10 mouse cellular contexts compared by ENCODE assay signal in genomic region chr16:18582426-18583148, GRCm38 (mm10). TPM values are rescaled to one million over a fixed set of nuclear protein-coding genes. Genes with fewer than 3 reads are reported as not detected.
DNase-seq lines count a peak whose midpoint lies in the region; ATAC-seq lines count a peak whose summit lies in the region.
"Had no signal": no experiment of that assay in that cellular context is flagged by ENCODE, and none has a peak within 500 bp of the region (broad histone marks: within the 10 kb centered on the region; RNA-seq: fewer than 3 reads in every experiment).

No protein-coding gene starts in this region.

- H3K4me2 ChIP-seq in kidney, embryonic 14.5 days (replicated peaks; ENCODE audit: low read depth, low read length), result peak overlapping the region; percentile 52
- peak overlapping the region; percentile 54 for H3K4me2 ChIP-seq in intestine, embryonic 14.5 days (ENCODE audit: low read length)
- H3K4me2 ChIP-seq in neural tube, embryonic 11.5 days (ENCODE audit: low read depth), result peak overlapping the region; percentile 34

- H3K36me3 ChIP-seq in kidney, embryonic 14.5 days (ENCODE audit: control insufficient read depth, insufficient read depth, low read length), result no peaks in the 10 kb centered on the region
- no peaks in the 10 kb centered on the region for H3K36me3 ChIP-seq in embryonic facial prominence, embryonic 10.5 days (replicated peaks)
- no peaks in the 10 kb centered on the region for H3K36me3 ChIP-seq in intestine, embryonic 14.5 days (ENCODE audit: control insufficient read depth, insufficient read depth, low read length)
- no peaks in the 10 kb centered on the region for H3K36me3 ChIP-seq in neural tube, embryonic 11.5 days (ENCODE audit: control insufficient read depth, insufficient read depth, low read length)

- no peaks in the 10 kb centered on the region for H3K9me3 ChIP-seq in kidney, embryonic 14.5 days (ENCODE audit: control insufficient read depth, low read length)
- H3K9me3 ChIP-seq in embryonic facial prominence, embryonic 10.5 days, result no peaks in the 10 kb centered on the region
- H3K9me3 ChIP-seq in intestine, embryonic 14.5 days (ENCODE audit: control insufficient read depth, low read length), result no peaks in the 10 kb centered on the region
- no peaks in the 10 kb centered on the region for H3K9me3 ChIP-seq in neural tube, embryonic 11.5 days (ENCODE audit: control insufficient read depth, low read length)

- peak overlapping the region; percentile 36 for H3K4me3 ChIP-seq in kidney, embryonic 14.5 days (ENCODE audit: low read length)
- H3K4me3 ChIP-seq in embryonic facial prominence, embryonic 10.5 days, result peak overlapping the region; percentile 50
- peak overlapping the region; percentile 33 for H3K4me3 ChIP-seq in intestine, embryonic 14.5 days (ENCODE audit: low read depth, low read length)
- H3K4me3 ChIP-seq in neural tube, embryonic 11.5 days (ENCODE audit: low read depth, low read length), result peak overlapping the region; percentile 28

- 2% methylated on average over 55 of the region's 67 CpGs for WGBS in kidney, embryonic 14.5 days
- WGBS in embryonic facial prominence, embryonic 10.5 days, result under 1% methylated on average over 67 of the region's 67 CpGs
- WGBS in intestine, embryonic 14.5 days, result 3% methylated on average over 58 of the region's 67 CpGs
- WGBS in neural tube, embryonic 11.5 days, result under 1% methylated on average over 56 of the region's 67 CpGs

- no peak overlapping the region for H3K27ac ChIP-seq in kidney, embryonic 14.5 days (ENCODE audit: low read depth, low read length)
- H3K27ac ChIP-seq in embryonic facial prominence, embryonic 10.5 days (replicated peaks), result peak overlapping the region; percentile 67
- no peak overlapping the region for H3K27ac ChIP-seq in intestine, embryonic 14.5 days (ENCODE audit: low read depth)
- no peak overlapping the region for H3K27ac ChIP-seq in neural tube, embryonic 11.5 days (ENCODE audit: low read depth, low read length)

- no peak for DNase-seq in kidney, postnatal 14 days
- DNase-seq in embryonic facial prominence, embryonic 10.5 days (ENCODE audit: low spot score), result peak; percentile 59
- DNase-seq in intestine, embryonic 14.5 days (ENCODE audit: low spot score), result no peak
- DNase-seq in neural tube, embryonic 11.5 days (ENCODE audit: low spot score), result peak; percentile 31
- DNase-seq in layer of hippocampus, adult 9-10 months (ENCODE audit: low spot score), result no peak
- DNase-seq in gastrocnemius, postnatal 25 days, result no peak
- DNase-seq in cerebellum, postnatal 14 days, result no peak
- DNase-seq: cerebellum, adult 18-20 months had no signal

- H3K4me1 ChIP-seq in kidney, embryonic 14.5 days (ENCODE audit: control insufficient read depth, insufficient read depth, low read length), result peaks cover 22% of the 10 kb centered on the region
- H3K4me1 ChIP-seq in embryonic facial prominence, embryonic 10.5 days, result peaks cover 57% of the 10 kb centered on the region
- peaks cover 13% of the 10 kb centered on the region for H3K4me1 ChIP-seq in intestine, embryonic 14.5 days (replicated peaks; ENCODE audit: control insufficient read depth, insufficient read depth, low read length)
- H3K4me1 ChIP-seq in neural tube, embryonic 11.5 days (ENCODE audit: control insufficient read depth, insufficient read depth, low read length), result peaks cover 15% of the 10 kb centered on the region

- no peak for ATAC-seq in kidney, embryonic 14.5 days (ENCODE audit: low FRiP score, low TSS enrichment)
- ATAC-seq in intestine, embryonic 14.5 days (replicated peaks; ENCODE audit: low FRiP score, low TSS enrichment, low read depth), result 0 out of 2 replicates have a peak, but pooled peaks have one; percentile 20
- ATAC-seq in neural tube, embryonic 11.5 days (ENCODE audit: insufficient read depth, low FRiP score, low TSS enrichment), result no peak

- 0 out of 2 replicates have a peak overlapping the region, but pooled peaks have one; percentile 28 for H3K9ac ChIP-seq in kidney, embryonic 14.5 days (ENCODE audit: low read depth, low read length)
- no peak overlapping the region for H3K9ac ChIP-seq in intestine, embryonic 14.5 days (ENCODE audit: low read length)
- H3K9ac ChIP-seq in neural tube, embryonic 11.5 days (ENCODE audit: low read length), result no peak overlapping the region

- H3K27me3 ChIP-seq in kidney, embryonic 14.5 days (ENCODE audit: control insufficient read depth, insufficient read depth, low read length), result peaks cover 91% of the 10 kb centered on the region
- H3K27me3 ChIP-seq in embryonic facial prominence, embryonic 10.5 days (replicated peaks; ENCODE audit: low read depth, poor library complexity, severe bottlenecking), result peaks cover 98% of the 10 kb centered on the region
- H3K27me3 ChIP-seq in intestine, embryonic 14.5 days (replicated peaks; ENCODE audit: control insufficient read depth, insufficient read depth, low read length), result peaks cover 88% of the 10 kb centered on the region
- H3K27me3 ChIP-seq in neural tube, embryonic 11.5 days (ENCODE audit: control insufficient read depth, insufficient read depth, low read length), result peaks cover 86% of the 10 kb centered on the region

RNA-seq across cellular contexts. Expression of gene Tbx1, which starts 7.9 kb away (rescaled TPM):
- polyA plus RNA-seq in kidney, embryonic 14.5 days (2014; fragmentation: Nextera tagmentation; extraction: Ambion mirVana), result 0.61 and 0.63 TPM in 2 replicates
- polyA plus RNA-seq in embryonic facial prominence, embryonic 10.5 days (2016; fragmentation: Nextera tagmentation; extraction: Ambion mirVana), result 8.1 and 9.5 TPM in 2 replicates
- 0.14 and 0.22 TPM in 2 replicates for polyA plus RNA-seq in intestine, embryonic 14.5 days (2014; fragmentation: Nextera tagmentation; extraction: Ambion mirVana)
- polyA plus RNA-seq in neural tube, embryonic 11.5 days (2014; fragmentation: Nextera tagmentation; extraction: Ambion mirVana), result 3.8 and 5.3 TPM in 2 replicates
- total RNA-seq in gastrocnemius, postnatal 25 days (2021), result 10 to 100 TPM in 1 of 2 experiments, 1 to 10 TPM in 1; 5.3 to 42.0 TPM
- total RNA-seq: MEL had no signal

RNA-seq across cellular contexts. Expression of gene Gp1bb, which starts 39.6 kb away (rescaled TPM):
- polyA plus RNA-seq in kidney, embryonic 14.5 days (2014; fragmentation: Nextera tagmentation; extraction: Ambion mirVana), result 1.1 and 1.6 TPM in 2 replicates
- polyA plus RNA-seq in embryonic facial prominence, embryonic 10.5 days (2016; fragmentation: Nextera tagmentation; extraction: Ambion mirVana), result 2.6 and 3.5 TPM in 2 replicates
- 1.9 and 2.0 TPM in 2 replicates for polyA plus RNA-seq in intestine, embryonic 14.5 days (2014; fragmentation: Nextera tagmentation; extraction: Ambion mirVana)
- polyA plus RNA-seq in neural tube, embryonic 11.5 days (2014; fragmentation: Nextera tagmentation; extraction: Ambion mirVana), result 9.5 and 11.4 TPM in 2 replicates
- under 1 TPM in 1 of 2 experiments, not detected in 1; 0.28 TPM for total RNA-seq in gastrocnemius, postnatal 25 days (2021)

RNA-seq across cellular contexts. Expression of gene Gm49601, which starts 43.6 kb away (rescaled TPM):
- 1.2 and 1.7 TPM in 2 replicates for polyA plus RNA-seq in kidney, embryonic 14.5 days (2014; fragmentation: Nextera tagmentation; extraction: Ambion mirVana)
- polyA plus RNA-seq in embryonic facial prominence, embryonic 10.5 days (2016; fragmentation: Nextera tagmentation; extraction: Ambion mirVana), result 3.2 and 3.6 TPM in 2 replicates
- polyA plus RNA-seq in intestine, embryonic 14.5 days (2014; fragmentation: Nextera tagmentation; extraction: Ambion mirVana), result 2.0 and 2.2 TPM in 2 replicates
- polyA plus RNA-seq in neural tube, embryonic 11.5 days (2014; fragmentation: Nextera tagmentation; extraction: Ambion mirVana), result 3.6 and 3.8 TPM in 2 replicates
- 1 to 10 TPM; 1.3 to 2.4 TPM for total RNA-seq in gastrocnemius, postnatal 25 days (2021)

RNA-seq across cellular contexts. Expression of gene Sept5, which starts 47.2 kb away (rescaled TPM):
- 12.2 and 14.2 TPM in 2 replicates for polyA plus RNA-seq in kidney, embryonic 14.5 days (2014; fragmentation: Nextera tagmentation; extraction: Ambion mirVana)
- 30.2 and 32.2 TPM in 2 replicates for polyA plus RNA-seq in embryonic facial prominence, embryonic 10.5 days (2016; fragmentation: Nextera tagmentation; extraction: Ambion mirVana)
- polyA plus RNA-seq in intestine, embryonic 14.5 days (2014; fragmentation: Nextera tagmentation; extraction: Ambion mirVana), result 29.3 and 29.9 TPM in 2 replicates
- polyA plus RNA-seq in neural tube, embryonic 11.5 days (2014; fragmentation: Nextera tagmentation; extraction: Ambion mirVana), result 68.6 and 79.8 TPM in 2 replicates
- total RNA-seq in gastrocnemius, postnatal 25 days (2021), result 1 to 10 TPM; 5.5 to 5.8 TPM

Comparison
In these comparisons a context has a peak if more than half of its experiments do, and no peak if none do; other contexts are left out.
1. DNase-seq: peak in embryonic facial prominence, embryonic 10.5 days (single experiment) and neural tube, embryonic 11.5 days (single experiment); none in kidney, postnatal 14 days (single experiment), intestine, embryonic 14.5 days (single experiment), layer of hippocampus, adult 9-10 months (single experiment), gastrocnemius, postnatal 25 days (single experiment) and cerebellum, postnatal 14 days (0 of 2).
2. Peak in every context shown above with its lines, with median percentiles within 50 percentile points of each other: H3K4me2 ChIP-seq and H3K4me3 ChIP-seq.